Mouse (Mus musculus) right cerebral cortex, adult 18-20 months (tissue): ENCODE results near the gene Nrxn2.

ENCODE experiments used
- DNase-seq: peaks from one replicate; pipeline ENCODE4 v3.0.0; 2022; ENCODE audit warnings: mixed read lengths

Gene Nrxn2

DNA sequence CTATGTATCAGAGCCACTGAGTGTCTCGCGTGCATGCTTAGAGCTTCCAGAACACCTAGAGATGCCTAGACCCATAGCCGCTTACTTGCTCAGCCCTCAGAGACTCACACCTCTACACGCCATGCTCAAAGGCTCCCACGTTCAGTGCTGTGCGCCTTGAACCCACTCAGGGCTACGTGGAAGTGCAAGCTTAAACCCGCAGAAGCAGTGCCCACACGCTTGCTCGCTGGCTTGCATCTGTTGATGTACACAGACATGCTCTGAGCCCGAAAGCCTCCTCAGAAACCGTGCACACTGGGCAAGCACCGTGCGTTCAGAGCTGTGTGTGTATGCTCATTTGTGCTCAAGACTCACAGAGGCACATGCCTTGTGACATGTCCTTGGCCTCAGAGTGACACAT lies 103.8 kb downstream of the Nrxn2 start:
- peak; percentile 74 for DNase-seq

GRCm38 (mm10) chr19:6525023-6525422 lies 106.5 kb downstream of the Nrxn2 start:
- peak; percentile 42 for DNase-seq

- no peak for DNase-seq
Observed at GRCm38 (mm10) chr19:6526010-6526409, 107.5 kb downstream of the Nrxn2 start.

DNA sequence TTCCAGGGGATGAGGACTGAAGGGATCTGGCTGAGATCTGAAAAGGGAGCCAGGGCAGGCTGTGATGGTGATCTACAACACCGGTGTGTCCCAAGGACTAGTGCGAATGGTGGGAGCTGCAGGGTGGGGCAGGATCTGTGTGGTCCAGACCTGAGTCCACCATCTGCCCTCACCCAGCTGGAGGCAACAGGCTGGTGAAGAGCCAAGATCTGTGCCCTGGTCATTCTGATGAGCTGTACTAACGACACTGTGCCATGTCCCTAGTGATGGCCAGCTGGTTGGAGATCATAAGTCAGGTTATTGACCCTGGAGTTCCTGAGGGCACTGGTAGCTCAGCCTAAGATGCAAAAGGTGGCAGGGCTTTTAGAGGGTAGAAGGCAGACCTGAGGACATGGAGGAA lies 108.9 kb downstream of the Nrxn2 start:
- no peak for DNase-seq

GRCm38 (mm10) chr19:6527839-6528531 lies 109.5 kb downstream of the Nrxn2 start:
- DNase-seq = peak; percentile 40

- no peak for DNase-seq
Observed at GRCm38 (mm10) chr19:6529265-6529985, 110.9 kb downstream of the Nrxn2 start.

GRCm38 (mm10) chr19:6530359-6530758 lies 111.8 kb downstream of the Nrxn2 start:
- no peak for DNase-seq

DNA sequence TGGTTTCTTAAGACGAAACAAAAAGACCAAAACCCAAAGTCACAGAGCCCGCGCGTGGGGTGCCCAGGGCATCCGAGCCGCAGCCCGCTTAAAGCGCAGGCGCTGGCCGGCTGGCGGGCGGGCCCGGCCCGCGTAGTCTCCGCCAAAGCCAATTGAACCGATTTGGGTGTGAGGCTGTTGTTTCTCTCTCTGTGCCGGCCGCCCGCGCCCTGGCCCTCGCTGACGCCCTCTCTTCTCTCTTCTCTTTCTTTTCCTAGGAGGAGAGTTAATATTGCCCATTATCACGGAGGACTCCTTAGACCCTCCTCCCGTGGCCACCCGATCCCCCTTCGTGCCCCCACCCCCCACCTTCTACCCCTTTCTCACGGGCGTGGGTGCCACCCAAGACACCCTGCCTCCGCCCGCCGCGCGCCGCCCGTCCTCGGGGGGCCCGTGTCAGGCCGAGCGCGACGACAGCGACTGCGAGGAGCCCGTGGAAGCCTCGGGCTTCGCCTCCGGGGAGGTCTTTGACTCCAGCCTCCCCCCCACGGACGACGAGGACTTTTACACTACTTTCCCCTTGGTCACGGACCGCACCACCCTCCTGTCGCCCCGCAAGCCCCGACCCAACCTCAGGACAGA lies 112.6 kb downstream of the Nrxn2 start:
- DNase-seq = no peak

- no peak for DNase-seq
Observed at GRCm38 (mm10) chr19:6531832-6532471, 113.4 kb downstream of the Nrxn2 start.

- DNase-seq = no peak
Observed at GRCm38 (mm10) chr19:6532656-6533055, 114.1 kb downstream of the Nrxn2 start.

DNA sequence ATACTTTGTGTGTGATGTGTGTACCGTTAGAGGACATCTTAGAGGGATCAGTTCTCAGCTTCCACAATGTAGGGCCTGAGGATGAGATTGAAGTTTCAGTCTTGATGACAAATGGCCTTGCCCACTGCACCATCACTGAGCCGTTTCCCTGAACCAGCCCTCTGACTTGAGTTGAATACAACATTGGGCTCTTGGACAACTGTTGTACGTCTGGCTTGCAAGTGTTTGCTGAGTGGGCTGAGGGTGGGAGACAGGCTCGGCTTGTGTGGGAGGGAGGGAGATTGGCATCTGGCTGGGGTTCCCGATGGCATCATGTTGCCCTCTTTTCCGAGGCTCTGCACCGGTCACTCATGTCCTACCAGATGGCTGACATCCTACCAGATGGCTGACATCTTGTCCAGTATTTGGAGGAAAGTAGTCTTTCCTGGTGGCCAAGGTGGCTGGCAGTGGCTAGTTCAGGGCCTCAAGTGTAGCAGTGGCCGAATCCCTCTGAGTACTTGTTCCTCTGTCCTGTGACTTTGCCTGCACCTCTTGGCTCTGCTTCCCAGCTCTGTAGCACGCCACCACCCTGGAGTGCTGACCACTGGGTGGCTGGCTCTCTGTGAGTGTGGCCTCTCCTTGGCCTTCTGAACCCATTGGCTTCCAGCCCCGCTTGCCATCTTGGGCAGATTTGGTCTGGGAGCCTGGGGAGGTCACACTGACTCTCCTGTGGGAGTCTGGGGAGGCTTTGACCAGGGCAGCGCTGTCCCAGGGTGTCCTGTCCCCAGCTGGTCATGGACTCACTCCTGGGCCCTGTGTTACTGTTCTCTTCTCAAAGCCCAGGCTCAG lies 115.0 kb downstream of the Nrxn2 start:
- no peak for DNase-seq

GRCm38 (mm10) chr19:6534118-6534415 lies 115.5 kb downstream of the Nrxn2 start:
- DNase-seq = no peak

DNA sequence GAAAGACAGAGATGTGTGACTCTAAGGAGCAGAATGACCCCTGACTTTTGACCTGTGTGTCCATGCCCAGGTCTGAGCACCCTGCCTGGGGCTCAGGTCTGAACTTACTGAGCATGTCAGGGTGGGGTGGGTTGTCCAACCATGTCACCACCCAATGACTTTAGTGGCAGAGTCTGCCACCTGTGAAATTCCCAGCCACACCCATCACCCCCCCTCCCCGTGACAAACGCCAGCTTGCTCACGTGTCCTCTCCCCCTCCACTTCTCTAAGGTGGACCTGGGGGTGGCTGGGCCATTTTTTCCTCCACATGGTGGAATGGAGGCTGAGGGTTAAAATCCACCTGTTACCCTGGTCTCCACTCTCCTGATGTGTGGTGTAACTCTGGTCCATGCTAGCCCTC lies 117.7 kb downstream of the Nrxn2 start:
- no peak for DNase-seq

GRCm38 (mm10) chr19:6536696-6537095 lies 118.2 kb downstream of the Nrxn2 start:
- no peak for DNase-seq

- DNase-seq = no peak
Observed at GRCm38 (mm10) chr19:6537526-6537925, 119.0 kb downstream of the Nrxn2 start.

GRCm38 (mm10) chr19:6538546-6538945 lies 120.0 kb downstream of the Nrxn2 start:
- no peak for DNase-seq

- DNase-seq = no peak
Observed at GRCm38 (mm10) chr19:6539592-6539991, 121.1 kb downstream of the Nrxn2 start.

GRCm38 (mm10) chr19:6540191-6540590 lies 121.7 kb downstream of the Nrxn2 start:
- no peak for DNase-seq

DNA sequence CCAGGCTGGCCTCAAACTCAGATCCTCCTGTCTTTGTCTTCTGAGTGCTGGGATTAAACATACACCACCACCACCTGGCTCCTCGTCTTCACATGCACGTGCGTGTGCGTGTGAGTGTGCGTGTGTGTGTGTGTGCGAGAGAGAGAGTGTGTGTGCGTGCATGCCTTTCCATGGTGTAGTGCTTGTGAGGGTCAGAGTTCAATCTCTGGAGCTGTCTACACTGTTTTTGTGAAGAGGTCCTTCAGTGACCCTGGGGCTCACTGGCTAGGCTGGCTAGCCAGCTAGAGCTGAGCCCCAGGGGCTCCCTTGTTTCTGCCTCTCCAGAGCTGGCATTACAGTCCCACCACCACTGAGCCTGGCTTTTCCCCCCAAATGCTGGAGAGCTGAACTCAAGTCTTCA lies 123.0 kb downstream of the Nrxn2 start:
- no peak for DNase-seq

GRCm38 (mm10) chr19:6542367-6543034 lies 124.0 kb downstream of the Nrxn2 start, which contains the start of gene Slc22a12:
Gene Slc22a12, minus strand, starts transcription at chr19:6543032.
- DNase-seq = no peak

DNA sequence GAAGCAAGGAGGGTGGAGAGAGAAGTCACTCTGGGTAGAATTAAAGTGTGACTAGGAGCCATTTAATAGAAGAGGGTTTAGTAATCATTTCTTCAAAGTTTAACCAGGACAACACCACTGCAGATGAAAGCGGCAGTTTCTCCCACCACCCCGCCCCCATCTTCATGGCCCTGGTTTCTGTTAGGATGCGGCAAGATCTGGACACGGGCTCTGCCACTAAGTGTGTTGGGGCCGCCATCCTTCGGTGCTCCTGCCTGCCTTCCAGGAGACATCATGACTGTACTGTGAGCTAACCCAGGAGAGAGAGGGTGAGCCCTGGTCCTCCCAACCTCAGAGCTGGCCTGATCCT lies 124.5 kb downstream of the Nrxn2 start:
- no peak for DNase-seq

GRCm38 (mm10) chr19:6543518-6543917 lies 125.0 kb downstream of the Nrxn2 start:
- no peak for DNase-seq
